Mouse (Mus musculus) CH12.LX (cell line): ENCODE data around the gene Nmnat2.

Experiments used
- CTCF ChIP-seq, 2 experiments: IDR thresholded peaks in 1 of 2; conservative IDR thresholded peaks in 1 of 2; 2 replicates each; pipeline ENCODE4 v1.5.1; 2011 to 2012; ENCODE audit warnings: low read depth in 2 of 2, low read length in 2 of 2, improper control_type of control experiment in 1 of 2, inconsistent platforms in 1 of 2, mild to moderate bottlenecking in 1 of 2, moderate library complexity in 1 of 2
- E2F4 ChIP-seq: IDR thresholded peaks from 2 replicates; pipeline ENCODE4 v1.6.1; 2011; ENCODE audit warnings: low read depth, low read length, improper control_type of control experiment; ENCODE audit not compliant: insufficient replicate concordance
- EP300 ChIP-seq: IDR thresholded peaks from 2 replicates; pipeline ENCODE4 v1.6.1; 2011; ENCODE audit warnings: low read length, improper control_type of control experiment
- IRF4 ChIP-seq: IDR thresholded peaks from 2 replicates; pipeline ENCODE4 v1.6.1; 2014; ENCODE audit warnings: low read depth, mild to moderate bottlenecking, inconsistent platforms, low read length, improper control_type of control experiment
- MAX ChIP-seq: IDR thresholded peaks from 2 replicates; pipeline ENCODE4 v1.6.1; 2011; ENCODE audit warnings: low read length, improper control_type of control experiment
- NELFE ChIP-seq: IDR thresholded peaks from 2 replicates; pipeline ENCODE4 v1.6.1; 2011; ENCODE audit warnings: low read depth, low read length, improper control_type of control experiment
- NRF1 ChIP-seq: IDR thresholded peaks from 2 replicates; pipeline ENCODE4 v1.6.1; 2014; ENCODE audit warnings: low read depth, mild to moderate bottlenecking, inconsistent platforms, low read length, improper control_type of control experiment, moderate library complexity
- POLR2A ChIP-seq: IDR thresholded peaks from 2 replicates; pipeline ENCODE4 v1.6.1; 2011; ENCODE audit warnings: low read depth, mild to moderate bottlenecking, improper control_type of control experiment, low read length
- USF1 ChIP-seq: IDR thresholded peaks from 2 replicates; pipeline ENCODE4 v1.6.1; 2014; ENCODE audit warnings: low read depth, mild to moderate bottlenecking, inconsistent platforms, low read length, improper control_type of control experiment
- ZNF384 ChIP-seq: IDR thresholded peaks from 2 replicates; pipeline ENCODE4 v1.6.1; 2012; ENCODE audit warnings: low read depth, low read length, improper control_type of control experiment, inconsistent platforms

DNA sequence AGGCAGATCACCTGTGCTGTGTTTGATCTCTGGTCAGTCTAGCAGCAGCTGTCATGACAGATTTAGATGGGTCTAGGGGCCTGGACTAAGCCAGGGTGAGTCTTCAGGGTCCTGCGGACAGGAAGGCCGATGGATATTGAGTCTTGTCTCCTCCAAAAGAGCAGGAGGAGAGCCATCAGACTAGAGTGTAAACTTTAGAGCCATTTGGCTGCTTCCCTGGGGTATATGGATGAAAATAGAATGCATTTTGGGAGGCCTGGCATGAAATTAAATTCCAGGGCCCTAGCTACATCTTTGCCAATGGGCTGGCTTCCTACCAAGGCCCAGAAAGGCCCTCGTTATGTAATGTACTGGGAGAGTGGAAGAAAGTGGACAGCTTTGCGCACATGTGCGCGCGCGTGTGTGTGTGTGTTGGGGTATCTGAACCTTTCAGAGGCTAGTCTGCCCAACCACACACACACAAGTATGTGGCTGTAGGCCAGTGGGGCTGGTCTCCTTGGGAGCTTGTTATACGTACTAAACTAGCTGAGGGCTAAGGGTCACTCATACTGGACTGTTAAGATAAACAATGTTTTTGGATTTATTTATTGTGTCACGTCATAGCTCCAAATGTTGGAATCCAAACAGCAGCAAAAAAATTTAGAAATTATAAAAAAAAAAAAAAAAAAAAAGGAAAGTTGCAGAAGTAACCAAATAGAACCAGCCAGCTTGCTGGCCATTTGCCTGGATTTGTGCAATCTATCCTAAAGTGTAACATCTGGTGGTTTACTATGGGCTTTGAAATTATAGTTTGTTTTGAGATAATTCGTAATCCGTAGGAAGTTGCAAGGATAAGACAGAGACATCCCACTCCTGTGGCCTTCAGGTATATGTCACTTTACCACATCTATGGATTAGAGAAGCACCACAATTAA is 110.9 kb downstream of the Nmnat2 start:
- TF ChIP-seq NRF1: no peak
- TF ChIP-seq POLR2A: no peak
- TF ChIP-seq CTCF (conservative IDR thresholded peaks at IDR 0.05 in 1 of 2, IDR thresholded peaks at IDR 0.05 in 1 of 2; ENCODE audit: low read depth in 2 of 2, low read length in 2 of 2): no peak
- no peak for TF ChIP-seq MAX
- no peak for TF ChIP-seq IRF4
- no peak for TF ChIP-seq NELFE
- TF ChIP-seq E2F4: no peak
- TF ChIP-seq ZNF384: no peak
- no peak for TF ChIP-seq EP300
- no peak for TF ChIP-seq USF1
